Mouse (Mus musculus): ENCODE data around the gene Slc27a5. TPM values are rescaled to one million over a fixed set of nuclear protein-coding genes. Genes with fewer than 3 reads are reported as not detected.

Slc27a5 gene
- polyA plus RNA-seq, 1 experiment = 0.75 TPM

GRCm38 (mm10) chr7:13010005-13010908 lies 12.3 kb upstream of the Slc27a5 start, which contains the start of gene Zbtb45:
TSS of gene Zbtb45 (minus strand) at chr7:13010034.
- no peaks in the 10 kb centered on the region; the same call in 1 of the 2 replicates for H3K4me1 ChIP-seq (ENCODE audit: control insufficient read depth, insufficient read depth, low read length)
- peak within 1 kb of the TSS; percentile 61 for H3K4me3 ChIP-seq (replicated peaks; ENCODE audit: extremely low read depth, low read depth, low read length)
- TF ChIP-seq CTCF (IDR thresholded peaks at IDR 0.05; ENCODE audit: insufficient read depth, low read length) (no peak), POLR2A (IDR thresholded peaks at IDR 0.05; ENCODE audit: borderline replicate concordance, extremely low read depth, low read depth, low read length) (no peak)
- DNase-seq = no peak
- 12% methylated on average over 26 of the region's 26 CpGs for WGBS

GRCm38 (mm10) chr7:13009143-13010004 lies 11.4 kb upstream of the Slc27a5 start:
- peak; percentile 70 for TF ChIP-seq CTCF (IDR thresholded peaks at IDR 0.05; ENCODE audit: insufficient read depth, low read length)
- TF ChIP-seq POLR2A (IDR thresholded peaks at IDR 0.05; ENCODE audit: borderline replicate concordance, extremely low read depth, low read depth, low read length) = peak; percentile 76; the same call in 1 of the 2 replicates
- Histone ChIP-seq H3K4me3 (replicated peaks; ENCODE audit: extremely low read depth, low read depth, low read length) (peak overlapping the region; percentile 61), H3K4me1 (ENCODE audit: control insufficient read depth, insufficient read depth, low read length) (no peaks in the 10 kb centered on the region; the same call in 1 of the 2 replicates)
- peak; percentile 90 for DNase-seq
- under 1% methylated on average over 42 of the region's 42 CpGs for WGBS

GRCm38 (mm10) chr7:13007341-13008092 lies 9.5 kb upstream of the Slc27a5 start:
- WGBS = 71% methylated on average over 57 of the region's 57 CpGs
- H3K4me3 ChIP-seq (replicated peaks; ENCODE audit: extremely low read depth, low read depth, low read length) = no peak overlapping the region
- H3K4me1 ChIP-seq (ENCODE audit: control insufficient read depth, insufficient read depth, low read length) = no peaks in the 10 kb centered on the region; the same call in 1 of the 2 replicates
- TF ChIP-seq POLR2A (IDR thresholded peaks at IDR 0.05; ENCODE audit: borderline replicate concordance, extremely low read depth, low read depth, low read length) = no peak
- TF ChIP-seq CTCF (IDR thresholded peaks at IDR 0.05; ENCODE audit: insufficient read depth, low read length) = no peak
- no peak for DNase-seq

GRCm38 (mm10) chr7:13006531-13006930 lies 8.5 kb upstream of the Slc27a5 start:
- 79% methylated on average over 10 of the region's 10 CpGs for WGBS

GRCm38 (mm10) chr7:13006011-13006410 lies 8.0 kb upstream of the Slc27a5 start:
- Histone ChIP-seq H3K4me3 (replicated peaks; ENCODE audit: extremely low read depth, low read depth, low read length) (no peak overlapping the region), H3K4me1 (ENCODE audit: control insufficient read depth, insufficient read depth, low read length) (no peaks in the 10 kb centered on the region; the same call in 1 of the 2 replicates)
- WGBS = 89% methylated on average over 17 of the region's 17 CpGs
- TF ChIP-seq CTCF (IDR thresholded peaks at IDR 0.05; ENCODE audit: insufficient read depth, low read length) (no peak), POLR2A (IDR thresholded peaks at IDR 0.05; ENCODE audit: borderline replicate concordance, extremely low read depth, low read depth, low read length) (no peak)
- no peak for DNase-seq

More at GRCm38 (mm10) chr7:13006531-13006930, 8.5 kb upstream of the Slc27a5 start:
- TF ChIP-seq POLR2A (IDR thresholded peaks at IDR 0.05; ENCODE audit: borderline replicate concordance, extremely low read depth, low read depth, low read length) (no peak), CTCF (IDR thresholded peaks at IDR 0.05; ENCODE audit: insufficient read depth, low read length) (no peak)
- Histone ChIP-seq H3K4me1 (ENCODE audit: control insufficient read depth, insufficient read depth, low read length) (no peaks in the 10 kb centered on the region; the same call in 1 of the 2 replicates), H3K4me3 (replicated peaks; ENCODE audit: extremely low read depth, low read depth, low read length) (no peak overlapping the region)
- no peak for DNase-seq

- Histone ChIP-seq H3K4me1 (ENCODE audit: control insufficient read depth, insufficient read depth, low read length) (no peaks in the 10 kb centered on the region), H3K4me3 (replicated peaks; ENCODE audit: extremely low read depth, low read depth, low read length) (no peak overlapping the region)
- TF ChIP-seq POLR2A (IDR thresholded peaks at IDR 0.05; ENCODE audit: borderline replicate concordance, extremely low read depth, low read depth, low read length) = no peak
- no peak for TF ChIP-seq CTCF (IDR thresholded peaks at IDR 0.05; ENCODE audit: insufficient read depth, low read length)
- DNase-seq = no peak
- WGBS = 84% methylated on average over 5 of the region's 5 CpGs
Observed at GRCm38 (mm10) chr7:13003380-13003779, 5.4 kb upstream of the Slc27a5 start.

GRCm38 (mm10) chr7:13001584-13001983 lies 3.6 kb upstream of the Slc27a5 start:
- no peaks in the 10 kb centered on the region for H3K4me1 ChIP-seq (ENCODE audit: control insufficient read depth, insufficient read depth, low read length)
- 54% methylated on average over 1 of the region's 1 CpGs for WGBS
- H3K4me3 ChIP-seq (replicated peaks; ENCODE audit: extremely low read depth, low read depth, low read length) = no peak overlapping the region
- no peak for TF ChIP-seq CTCF (IDR thresholded peaks at IDR 0.05; ENCODE audit: insufficient read depth, low read length)
- no peak for TF ChIP-seq POLR2A (IDR thresholded peaks at IDR 0.05; ENCODE audit: borderline replicate concordance, extremely low read depth, low read depth, low read length)
- DNase-seq = no peak

- 88% methylated on average over 3 of the region's 3 CpGs for WGBS
- TF ChIP-seq CTCF (IDR thresholded peaks at IDR 0.05; ENCODE audit: insufficient read depth, low read length) (no peak), POLR2A (IDR thresholded peaks at IDR 0.05; ENCODE audit: borderline replicate concordance, extremely low read depth, low read depth, low read length) (no peak)
- Histone ChIP-seq H3K4me1 (ENCODE audit: control insufficient read depth, insufficient read depth, low read length) (no peaks in the 10 kb centered on the region), H3K4me3 (replicated peaks; ENCODE audit: extremely low read depth, low read depth, low read length) (no peak within 1 kb of the TSS)
- DNase-seq = no peak
Observed at GRCm38 (mm10) chr7:12998851-12999250, 859 bp upstream of the Slc27a5 start, which contains the start of gene Trim28. TSS of gene Trim28 (plus strand) at chr7:12999114.

Measured in lung, adult 2 months (tissue).